Mouse (Mus musculus): ENCODE results near the gene Lamb3.
"Not testable (repeated sequence)": the region's sequence is repeated elsewhere in the genome, so short reads cannot be mapped to it uniquely, and the experiment has no call there.

Lamb3 gene

GRCm38 (mm10) chr1:193278414-193279045, 71.0 kb downstream of the Lamb3 start:
- no peak for DNase-seq (ENCODE audit: inconsistent ontology term)

GRCm38 (mm10) chr1:193279492-193279891, 72.0 kb downstream of the Lamb3 start:
- no peak for DNase-seq (ENCODE audit: inconsistent ontology term)

- no peak for DNase-seq (ENCODE audit: inconsistent ontology term)
Measured at GRCm38 (mm10) chr1:193281344-193281743, 73.8 kb downstream of the Lamb3 start.

- no peak for DNase-seq (ENCODE audit: inconsistent ontology term)
Measured at GRCm38 (mm10) chr1:193284228-193284779, 76.8 kb downstream of the Lamb3 start.

- DNase-seq (ENCODE audit: inconsistent ontology term): not testable (repeated sequence)
Measured at GRCm38 (mm10) chr1:193285766-193286325, 78.3 kb downstream of the Lamb3 start.

- no peak for DNase-seq (ENCODE audit: inconsistent ontology term)
Measured at GRCm38 (mm10) chr1:193287578-193287977, 80.1 kb downstream of the Lamb3 start.

GRCm38 (mm10) chr1:193289076-193289475, 81.6 kb downstream of the Lamb3 start:
- no peak for DNase-seq (ENCODE audit: inconsistent ontology term)

- DNase-seq (ENCODE audit: inconsistent ontology term): no peak
Measured at GRCm38 (mm10) chr1:193289914-193290313, 82.4 kb downstream of the Lamb3 start.

GRCm38 (mm10) chr1:193290686-193291085, 83.2 kb downstream of the Lamb3 start:
- no peak for DNase-seq (ENCODE audit: inconsistent ontology term)

GRCm38 (mm10) chr1:193293039-193293438, 85.5 kb downstream of the Lamb3 start:
- DNase-seq (ENCODE audit: inconsistent ontology term): no peak

- no peak for DNase-seq (ENCODE audit: inconsistent ontology term)
Measured at GRCm38 (mm10) chr1:193293926-193294325, 86.4 kb downstream of the Lamb3 start.

GRCm38 (mm10) chr1:193295920-193296319, 88.4 kb downstream of the Lamb3 start:
- DNase-seq (ENCODE audit: inconsistent ontology term): no peak

GRCm38 (mm10) chr1:193298141-193298765, 90.8 kb downstream of the Lamb3 start:
- peak; percentile 61 for DNase-seq (ENCODE audit: inconsistent ontology term)

- no peak for DNase-seq (ENCODE audit: inconsistent ontology term)
Measured at GRCm38 (mm10) chr1:193299995-193300394, 92.5 kb downstream of the Lamb3 start.

GRCm38 (mm10) chr1:193301216-193302092, 94.0 kb downstream of the Lamb3 start:
- no peak for DNase-seq (ENCODE audit: inconsistent ontology term)

- no peak for DNase-seq (ENCODE audit: inconsistent ontology term)
Measured at GRCm38 (mm10) chr1:193302093-193302405, 94.5 kb downstream of the Lamb3 start.

- no peak for DNase-seq (ENCODE audit: inconsistent ontology term)
Measured at GRCm38 (mm10) chr1:193303096-193303495, 95.6 kb downstream of the Lamb3 start.

GRCm38 (mm10) chr1:193305386-193305785, 97.9 kb downstream of the Lamb3 start:
- DNase-seq (ENCODE audit: inconsistent ontology term): no peak

- DNase-seq (ENCODE audit: inconsistent ontology term): no peak
Measured at GRCm38 (mm10) chr1:193306832-193307231, 99.3 kb downstream of the Lamb3 start.

GRCm38 (mm10) chr1:193309785-193310518, 102.5 kb downstream of the Lamb3 start:
- no peak for DNase-seq (ENCODE audit: inconsistent ontology term)

GRCm38 (mm10) chr1:193310519-193311085, 103.1 kb downstream of the Lamb3 start:
- DNase-seq (ENCODE audit: inconsistent ontology term): no peak

All from Muller cell, postnatal 12 days (primary cell).